Mouse (Mus musculus): ENCODE data around the gene Cks1b.
A peak's percentile ranks its signal among the peaks of the same experiment; 100 is the strongest.

Cks1b gene

GRCm38 (mm10) chr3:89380711-89381110, 37.5 kb downstream of the Cks1b start:
- no peak for DNase-seq

- DNase-seq, result no peak
Measured at GRCm38 (mm10) chr3:89380291-89380690, 37.9 kb downstream of the Cks1b start.

GRCm38 (mm10) chr3:89379388-89380131, 38.6 kb downstream of the Cks1b start:
- no peak for DNase-seq

- DNase-seq, result peak; percentile 90
Measured at GRCm38 (mm10) chr3:89378394-89379067, 39.7 kb downstream of the Cks1b start.

GRCm38 (mm10) chr3:89377831-89378230, 40.4 kb downstream of the Cks1b start:
- DNase-seq, result no peak

- DNase-seq, result no peak
Measured at GRCm38 (mm10) chr3:89373581-89374231, 44.5 kb downstream of the Cks1b start.

GRCm38 (mm10) chr3:89367338-89367737, 50.8 kb downstream of the Cks1b start:
- DNase-seq, result no peak

- DNase-seq, result no peak
Measured at GRCm38 (mm10) chr3:89365486-89366414, 52.4 kb downstream of the Cks1b start.

Measured in retina, postnatal 1 day (tissue).